Mouse (Mus musculus) small intestine, adult 2 months (tissue): ENCODE measurements at regions not wholly inside any gene's neighbourhood (a gene's known extent, or its start where the extent isn't known, plus 50 kb on each side); places are given as distances from the start of the nearest gene placed in this dataset.

Experiments
- CTCF ChIP-seq: fragments of 200-500 bp; IDR thresholded peaks from 2 replicates; pipeline ENCODE4 v1.5.1; 2012; ENCODE audit warnings: low read depth, mild to moderate bottlenecking, control low read depth, inconsistent platforms, low read length, moderate library complexity, mixed read lengths; ENCODE audit not compliant: insufficient replicate concordance, insufficient read length; ENCODE audit errors: extremely low read depth
- POLR2A ChIP-seq: fragments of 200-500 bp; IDR thresholded peaks from 2 replicates; pipeline ENCODE4 v1.6.1; 2012; ENCODE audit warnings: low read depth, mild to moderate bottlenecking, control low read depth, inconsistent platforms, low read length, moderate library complexity

GRCm38 (mm10) chr2:101139931-101140330 is 484.6 kb upstream of the Rag2 start:
- no peak for TF ChIP-seq CTCF
- no peak for TF ChIP-seq POLR2A
